Mouse (Mus musculus): ENCODE measurements around the gene Dnah2.

GRCm38 (mm10) chr11:69578301-69578700, 29.4 kb upstream of the Dnah2 start:
- TF ChIP-seq CTCF (IDR thresholded peaks at IDR 0.05; ENCODE audit: low read depth, low read length): no peak
- no peak for TF ChIP-seq POLR2A (IDR thresholded peaks at IDR 0.05; ENCODE audit: insufficient read depth, low read length)

All from ES-Bruce4 (cell line).